ENCODE assay signal across 16 mouse cellular contexts in genomic region chr8:8965983-8966657, GRCm38 (mm10).
DNase-seq lines count a peak whose midpoint lies in the region; ATAC-seq and TF ChIP-seq lines count a peak whose summit lies in the region.
"Had no signal": no experiment of that assay in that cellular context is flagged by ENCODE, and none has a peak within 500 bp of the region (broad histone marks: within the 10 kb centered on the region; RNA-seq: fewer than 3 reads in every experiment).

No protein-coding gene starts in this region.

- H3K9ac ChIP-seq in kidney, postnatal 0 days (ENCODE audit: low read depth, low read length): no peak overlapping the region
- H3K9ac ChIP-seq: limb, embryonic 13.5 days had no signal

- no peak overlapping the region for H3K27ac ChIP-seq in kidney, postnatal 0 days
- H3K27ac ChIP-seq in embryonic facial prominence, embryonic 10.5 days (replicated peaks): peak overlapping the region; percentile 61
- H3K27ac ChIP-seq: limb, embryonic 13.5 days had no signal

- no peaks in the 10 kb centered on the region for H3K9me3 ChIP-seq in kidney, postnatal 0 days (replicated peaks; ENCODE audit: low read length)
- H3K9me3 ChIP-seq in embryonic facial prominence, embryonic 10.5 days: 0 out of 2 replicates have a peak, but pooled peaks cover 2% of the 10 kb centered on the region
- H3K9me3 ChIP-seq: limb, embryonic 13.5 days had no signal

- ATAC-seq in kidney, postnatal 0 days (replicated peaks; ENCODE audit: low FRiP score, low read depth): peak; percentile 54; the same call in 1 of the 2 replicates

- no peak overlapping the region for H3K4me3 ChIP-seq in kidney, postnatal 0 days (replicated peaks; ENCODE audit: low read depth, low read length)
- no peak overlapping the region for H3K4me3 ChIP-seq in embryonic facial prominence, embryonic 10.5 days
- H3K4me3 ChIP-seq: erythroblast, embryonic 14.5 days; limb, embryonic 13.5 days had no signal

- WGBS in kidney, postnatal 0 days: 27% methylated on average over 10 of the region's 10 CpGs
- WGBS in embryonic facial prominence, embryonic 10.5 days: 4% methylated on average over 10 of the region's 10 CpGs

- H3K4me1 ChIP-seq in kidney, postnatal 0 days (replicated peaks; ENCODE audit: insufficient read depth, low read length): no peaks in the 10 kb centered on the region
- H3K4me1 ChIP-seq in embryonic facial prominence, embryonic 10.5 days: peaks cover 42% of the 10 kb centered on the region

- DNase-seq in kidney, postnatal 0 days (ENCODE audit: low spot score): peak; percentile 45
- no peak for DNase-seq in kidney, adult 9 months
- DNase-seq in embryo, embryonic 10 days (ENCODE audit: low spot score): peak; percentile 76
- peak; percentile 66 for DNase-seq in embryonic facial prominence, embryonic 10.5 days (ENCODE audit: low spot score)
- peak; percentile 47 for DNase-seq in retina, embryonic 14.5 days (ENCODE audit: low spot score)
- no peak for DNase-seq in thymus, postnatal 0 days (ENCODE audit: low spot score)
- DNase-seq in thymus, postnatal 25 days: no peak
- DNase-seq: adrenal gland, postnatal 10 days; cerebellum, postnatal 25 days; heart, postnatal 36 days; kidney, adult 8-10 months; lung, adult 2 months; thymus, postnatal 14 days had no signal

- no peaks in the 10 kb centered on the region for H3K36me3 ChIP-seq in kidney, postnatal 0 days (ENCODE audit: insufficient read depth, low read length)
- H3K36me3 ChIP-seq in embryonic facial prominence, embryonic 10.5 days (replicated peaks): no peaks in the 10 kb centered on the region
- H3K36me3 ChIP-seq: limb, embryonic 13.5 days had no signal

- no peak overlapping the region for H3K4me2 ChIP-seq in kidney, postnatal 0 days (ENCODE audit: low read length)
- H3K4me2 ChIP-seq: limb, embryonic 13.5 days had no signal

- no peak for TF ChIP-seq CTCF in kidney, postnatal 0 days (IDR thresholded peaks at IDR 0.05; ENCODE audit: low read depth)

- H3K27me3 ChIP-seq in kidney, postnatal 0 days (ENCODE audit: insufficient read depth, low read length): no peaks in the 10 kb centered on the region
- H3K27me3 ChIP-seq in embryonic facial prominence, embryonic 10.5 days (replicated peaks; ENCODE audit: low read depth, poor library complexity, severe bottlenecking): no peaks in the 10 kb centered on the region
- H3K27me3 ChIP-seq: CH12.LX; limb, embryonic 13.5 days had no signal

Comparison
In these comparisons a context has a peak if more than half of its experiments do, and no peak if none do; other contexts are left out.
1. DNase-seq: peak in kidney, postnatal 0 days (single experiment), embryo, embryonic 10 days (single experiment), embryonic facial prominence, embryonic 10.5 days (single experiment) and retina, embryonic 14.5 days (single experiment); none in kidney, adult 9 months (single experiment), thymus, postnatal 0 days (single experiment) and thymus, postnatal 25 days (single experiment).